Mouse (Mus musculus) stomach, embryonic 16.5 days (tissue): ENCODE data around the gene Cmah. TPM values are rescaled to one million over a fixed set of nuclear protein-coding genes. Genes with fewer than 3 reads are reported as not detected.

Experiments
- ATAC-seq: fragments of 200-750 bp; cut with Nextera tagmentation; 2 replicates; pipeline ENCODE4 v1.8.0; 2017; ENCODE audit warnings: moderate number of reproducible peaks, moderate TSS enrichment; ENCODE audit not compliant: insufficient read depth, low FRiP score
- H3K27ac ChIP-seq: fragments of 300-500 bp; sonication (generic); 2 replicates; pipeline ENCODE4 v1.5.1; 2014; ENCODE audit warnings: low read length
- H3K27me3 ChIP-seq: fragments of 300-500 bp; sonication (generic); 2 replicates; pipeline ENCODE4 v1.6.1; 2014; ENCODE audit warnings: low read length, control low read depth, mixed read lengths; ENCODE audit not compliant: control insufficient read depth, insufficient read depth
- H3K36me3 ChIP-seq: fragments of 300-500 bp; sonication (generic); 2 replicates; pipeline ENCODE4 v1.6.1; 2014; ENCODE audit warnings: low read length; ENCODE audit not compliant: control insufficient read depth, insufficient read depth
- H3K4me1 ChIP-seq: fragments of 300-500 bp; sonication (generic); 2 replicates; pipeline ENCODE4 v1.6.1; 2014; ENCODE audit warnings: low read length, control low read depth, mixed read lengths; ENCODE audit not compliant: control insufficient read depth, insufficient read depth
- H3K4me2 ChIP-seq: fragments of 300-500 bp; sonication (generic); 2 replicates; pipeline ENCODE4 v1.6.1; 2014; ENCODE audit warnings: low read depth, low read length, mixed read lengths
- H3K4me3 ChIP-seq: fragments of 300-500 bp; sonication (generic); replicated peaks from 2 replicates; pipeline ENCODE4 v1.5.1; 2014; ENCODE audit warnings: mild to moderate bottlenecking, low read length
- H3K9ac ChIP-seq: fragments of 300-500 bp; sonication (generic); 2 replicates; pipeline ENCODE4 v1.6.1; 2014; ENCODE audit warnings: low read length
- H3K9me3 ChIP-seq: fragments of 300-500 bp; sonication (generic); replicated peaks from 2 replicates; pipeline ENCODE4 v1.6.1; 2016; ENCODE audit warnings: low read length, control low read depth; ENCODE audit not compliant: control insufficient read depth
- WGBS: fragments of 180-500 bp; shearing (Covaris S2); extraction: QIAGEN DNeasy Blood & Tissue Kit; methylation state at CpG from one replicate; pipeline ENCODE4 v1.1.7; 2014; 5-methylcytosine and 5-hydroxymethylcytosine counted together
- polyA plus RNA-seq: library from polyadenylated mRNA; unstranded; fragments of >200 nt; fragmentation: Nextera tagmentation; extraction: Ambion mirVana; gene quantifications from 2 replicates; pipeline ENCODE4 v1.2.1, GENCODE M21; 2015

The Cmah gene
- polyA plus RNA-seq, 1 experiment from 2014 or later, result 0.83 TPM

DNA sequence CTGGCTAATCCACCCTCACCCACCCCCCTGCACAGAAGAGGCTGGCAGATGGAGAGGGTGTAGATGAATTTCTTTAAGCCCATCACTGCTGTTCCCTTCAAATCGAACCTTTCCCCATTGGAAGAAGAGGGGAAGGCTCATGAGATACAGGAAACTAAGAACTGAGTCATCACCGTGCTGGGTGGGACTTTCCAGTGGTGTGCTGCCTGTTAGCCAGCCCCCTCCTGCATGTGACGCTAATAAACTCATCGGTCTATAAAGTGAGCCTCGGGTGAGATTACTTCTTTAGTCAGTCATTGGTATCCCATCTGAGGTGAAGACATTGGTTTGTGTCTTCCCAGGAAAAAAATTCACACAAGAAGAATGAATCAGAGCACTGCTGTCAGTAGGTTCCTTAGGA is 160.3 kb downstream of the Cmah start:
- Histone ChIP-seq H3K27me3 (no peaks in the 10 kb centered on the region), H3K4me2 (no peak overlapping the region), H3K4me1 (no peaks in the 10 kb centered on the region), H3K36me3 (no peaks in the 10 kb centered on the region), H3K9ac (no peak overlapping the region), H3K9me3 (no peaks in the 10 kb centered on the region), H3K4me3 (no peak overlapping the region), H3K27ac (no peak overlapping the region)
- 88% methylated on average over 5 of the region's 5 CpGs for WGBS
- no peak for ATAC-seq

- Histone ChIP-seq H3K4me1 (no peaks in the 10 kb centered on the region), H3K9ac (no peak overlapping the region), H3K4me3 (no peak overlapping the region), H3K27ac (no peak overlapping the region), H3K27me3 (no peaks in the 10 kb centered on the region), H3K36me3 (no peaks in the 10 kb centered on the region), H3K4me2 (no peak overlapping the region), H3K9me3 (no peaks in the 10 kb centered on the region)
- 89% methylated on average over 4 of the region's 4 CpGs for WGBS
- ATAC-seq, result no peak
Observed at GRCm38 (mm10) chr13:24488526-24489070, 161.4 kb downstream of the Cmah start.

GRCm38 (mm10) chr13:24489515-24489914 is 162.3 kb downstream of the Cmah start:
- 54% methylated on average over 3 of the region's 3 CpGs for WGBS

GRCm38 (mm10) chr13:24490041-24490440 is 162.8 kb downstream of the Cmah start:
- no peaks in the 10 kb centered on the region for H3K27me3 ChIP-seq
- 70% methylated on average over 3 of the region's 3 CpGs for WGBS
- H3K27ac ChIP-seq, result no peak overlapping the region
- no peaks in the 10 kb centered on the region for H3K36me3 ChIP-seq
- no peak overlapping the region for H3K4me3 ChIP-seq
- no peaks in the 10 kb centered on the region for H3K4me1 ChIP-seq
- H3K9me3 ChIP-seq, result no peaks in the 10 kb centered on the region
- H3K9ac ChIP-seq, result no peak overlapping the region
- ATAC-seq, result no peak
- H3K4me2 ChIP-seq, result no peak overlapping the region

More at GRCm38 (mm10) chr13:24489515-24489914, 162.3 kb downstream of the Cmah start:
- H3K4me1 ChIP-seq, result no peaks in the 10 kb centered on the region
- H3K4me3 ChIP-seq, result no peak overlapping the region
- H3K4me2 ChIP-seq, result no peak overlapping the region
- no peak overlapping the region for H3K27ac ChIP-seq
- ATAC-seq, result no peak
- no peaks in the 10 kb centered on the region for H3K9me3 ChIP-seq
- no peak overlapping the region for H3K9ac ChIP-seq
- no peaks in the 10 kb centered on the region for H3K36me3 ChIP-seq
- H3K27me3 ChIP-seq, result no peaks in the 10 kb centered on the region

DNA sequence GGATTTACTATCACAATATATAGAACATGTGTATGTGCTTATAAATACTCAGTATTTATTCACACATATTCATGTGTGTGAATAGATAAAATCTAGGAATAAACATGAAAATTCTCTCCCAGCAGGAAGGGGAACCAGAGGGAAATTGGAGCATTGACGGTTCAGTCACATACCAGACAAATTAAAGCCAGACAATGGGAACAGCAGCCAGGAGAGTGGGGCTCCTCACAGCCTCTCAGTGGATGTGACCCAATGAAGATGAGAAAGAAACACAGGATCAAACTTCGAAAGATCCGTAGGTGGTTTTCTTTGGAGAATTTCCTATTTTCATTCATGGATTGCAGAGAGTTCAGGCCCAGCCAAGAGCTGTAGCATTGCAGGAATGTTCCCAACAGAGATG is 163.9 kb downstream of the Cmah start:
- 75% methylated on average over 3 of the region's 3 CpGs for WGBS
- no peaks in the 10 kb centered on the region for H3K36me3 ChIP-seq

GRCm38 (mm10) chr13:24493784-24494183 is 166.6 kb downstream of the Cmah start:
- no peak overlapping the region for H3K27ac ChIP-seq
- no peak for ATAC-seq
- H3K36me3 ChIP-seq, result no peaks in the 10 kb centered on the region
- H3K4me1 ChIP-seq, result no peaks in the 10 kb centered on the region
- 74% methylated on average over 3 of the region's 3 CpGs for WGBS
- no peak overlapping the region for H3K4me2 ChIP-seq
- H3K9ac ChIP-seq, result no peak overlapping the region
- H3K4me3 ChIP-seq, result no peak overlapping the region
- H3K27me3 ChIP-seq, result no peaks in the 10 kb centered on the region
- no peaks in the 10 kb centered on the region for H3K9me3 ChIP-seq

More for the DNA sequence above, 163.9 kb downstream of the Cmah start:
- Histone ChIP-seq H3K9me3 (no peaks in the 10 kb centered on the region), H3K4me2 (no peak overlapping the region), H3K27ac (no peak overlapping the region), H3K4me1 (no peaks in the 10 kb centered on the region), H3K4me3 (no peak overlapping the region), H3K27me3 (no peaks in the 10 kb centered on the region), H3K9ac (no peak overlapping the region)
- no peak for ATAC-seq

DNA sequence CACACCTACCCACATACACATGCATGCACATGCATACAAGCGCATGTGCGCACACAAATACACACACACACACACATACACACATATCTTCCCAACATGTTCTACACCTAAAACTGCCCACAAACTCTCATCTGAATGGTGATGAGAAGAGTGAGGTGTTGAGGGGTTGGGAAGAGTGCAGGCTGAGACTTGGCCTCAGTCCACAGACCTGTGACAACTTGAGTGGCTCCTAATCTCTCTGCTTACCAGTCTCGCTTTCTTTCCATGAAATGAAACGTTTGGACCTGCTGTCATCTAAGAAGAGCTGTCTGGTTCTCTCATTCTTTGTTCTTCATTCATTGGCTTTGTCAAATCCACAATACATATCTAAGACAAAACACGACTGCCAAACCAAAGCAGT is 169.1 kb downstream of the Cmah start:
- Histone ChIP-seq H3K9ac (no peak overlapping the region), H3K4me1 (no peaks in the 10 kb centered on the region), H3K9me3 (no peaks in the 10 kb centered on the region), H3K36me3 (no peaks in the 10 kb centered on the region), H3K4me3 (no peak overlapping the region), H3K27ac (no peak overlapping the region), H3K4me2 (no peak overlapping the region), H3K27me3 (no peaks in the 10 kb centered on the region)
- no peak for ATAC-seq
- 77% methylated on average over 5 of the region's 5 CpGs for WGBS

DNA sequence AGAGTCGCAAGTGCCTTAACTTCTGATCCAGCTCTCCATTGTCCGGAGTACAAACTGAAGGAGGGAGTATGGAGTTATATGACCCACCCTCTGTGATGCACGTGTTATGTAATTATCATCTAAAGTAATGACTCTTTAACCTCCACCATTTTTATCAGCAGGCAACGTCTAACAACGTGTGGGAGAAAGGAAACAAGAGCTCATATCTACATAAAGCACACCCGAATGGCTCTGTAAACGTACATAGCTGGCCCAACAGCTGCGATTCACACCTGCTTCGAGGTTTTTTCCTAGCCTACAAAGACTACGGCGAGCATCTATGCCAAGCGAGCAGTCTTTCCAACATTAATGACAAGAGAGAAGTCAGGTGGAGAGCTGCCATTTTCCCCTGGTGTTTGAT is 169.8 kb downstream of the Cmah start:
- H3K27ac ChIP-seq, result no peak overlapping the region
- H3K9me3 ChIP-seq, result no peaks in the 10 kb centered on the region

DNA sequence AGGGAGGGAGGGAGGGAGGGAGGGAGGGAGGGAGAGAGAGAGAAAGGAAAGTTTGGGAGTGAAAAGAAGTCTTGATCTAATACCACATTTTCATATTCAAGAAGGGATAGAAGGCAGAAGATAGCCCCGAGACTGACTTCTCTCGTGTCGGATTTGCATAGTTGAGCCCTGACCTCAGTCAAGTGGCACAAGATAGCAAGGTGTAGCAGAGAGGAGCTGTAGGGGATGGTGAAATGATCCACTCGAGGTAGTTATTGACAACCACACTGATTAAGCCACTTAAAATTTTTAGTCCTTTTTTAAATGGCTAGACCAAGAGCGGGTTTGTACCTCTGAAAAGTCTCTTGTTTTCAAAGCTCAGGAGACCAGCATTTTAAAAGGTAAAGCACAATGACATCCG is 171.1 kb downstream of the Cmah start:
- Histone ChIP-seq H3K27ac (no peak overlapping the region), H3K4me1 (no peaks in the 10 kb centered on the region), H3K9me3 (no peaks in the 10 kb centered on the region), H3K4me2 (no peak overlapping the region), H3K9ac (no peak overlapping the region), H3K36me3 (no peaks in the 10 kb centered on the region), H3K27me3 (no peaks in the 10 kb centered on the region), H3K4me3 (no peak overlapping the region)
- WGBS, result 84% methylated on average over 6 of the region's 6 CpGs
- ATAC-seq, result no peak

More for the DNA sequence above, 169.8 kb downstream of the Cmah start:
- no peak for ATAC-seq
- H3K4me3 ChIP-seq, result no peak overlapping the region
- H3K4me2 ChIP-seq, result no peak overlapping the region
- H3K9ac ChIP-seq, result no peak overlapping the region
- H3K4me1 ChIP-seq, result no peaks in the 10 kb centered on the region
- no peaks in the 10 kb centered on the region for H3K36me3 ChIP-seq
- H3K27me3 ChIP-seq, result no peaks in the 10 kb centered on the region
- 63% methylated on average over 12 of the region's 12 CpGs for WGBS

GRCm38 (mm10) chr13:24499505-24499904 is 172.3 kb downstream of the Cmah start:
- Histone ChIP-seq H3K9me3 (no peaks in the 10 kb centered on the region), H3K4me3 (no peak overlapping the region), H3K4me2 (no peak overlapping the region), H3K9ac (no peak overlapping the region), H3K27me3 (no peaks in the 10 kb centered on the region), H3K27ac (no peak overlapping the region), H3K4me1 (no peaks in the 10 kb centered on the region), H3K36me3 (no peaks in the 10 kb centered on the region)
- WGBS, result 31% methylated on average over 3 of the region's 3 CpGs
- no peak for ATAC-seq
